Mouse (Mus musculus) kidney, postnatal 0 days (tissue): ENCODE data around the gene Avl9. TPM values are rescaled to one million over a fixed set of nuclear protein-coding genes. Genes with fewer than 3 reads are reported as not detected.

ENCODE experiments used
- ATAC-seq: fragments of 200-750 bp; cut with Nextera tagmentation; replicated peaks from 2 replicates; pipeline ENCODE4 v1.8.0; 2017; ENCODE audit warnings: low read depth, moderate number of reproducible peaks, moderate TSS enrichment, moderate library complexity; ENCODE audit not compliant: low FRiP score
- DNase-seq: peaks from one replicate; pipeline ENCODE4 v3.0.0-alpha.2; 2016; ENCODE audit warnings: low spot score
- H3K27ac ChIP-seq: fragments of 300-500 bp; sonication (generic); 2 replicates; pipeline ENCODE4 v1.5.1; 2014; ENCODE audit warnings: mild to moderate bottlenecking
- H3K27me3 ChIP-seq: fragments of 300-500 bp; sonication (generic); 2 replicates; pipeline ENCODE4 v1.6.1; 2014; ENCODE audit warnings: low read length, mixed read lengths; ENCODE audit not compliant: insufficient read depth
- H3K36me3 ChIP-seq: fragments of 300-500 bp; sonication (generic); 2 replicates; pipeline ENCODE4 v1.6.1; 2014; ENCODE audit warnings: low read length, mixed read lengths; ENCODE audit not compliant: insufficient read depth
- H3K4me1 ChIP-seq: fragments of 300-500 bp; sonication (generic); replicated peaks from 2 replicates; pipeline ENCODE4 v1.6.1; 2014; ENCODE audit warnings: antibody characterized with exemption, low read length, mixed read lengths; ENCODE audit not compliant: insufficient read depth
- H3K4me2 ChIP-seq: fragments of 300-500 bp; sonication (generic); 2 replicates; pipeline ENCODE4 v1.6.1; 2014; ENCODE audit warnings: mild to moderate bottlenecking, low read length, moderate library complexity, mixed read lengths
- H3K4me3 ChIP-seq: fragments of 300-500 bp; sonication (generic); replicated peaks from 2 replicates; pipeline ENCODE4 v1.5.1; 2014; ENCODE audit warnings: low read depth, low read length
- H3K9ac ChIP-seq: fragments of 300-500 bp; sonication (generic); 2 replicates; pipeline ENCODE4 v1.6.1; 2014; ENCODE audit warnings: low read depth, low read length
- H3K9me3 ChIP-seq: fragments of 300-500 bp; sonication (generic); replicated peaks from 2 replicates; pipeline ENCODE4 v1.6.1; 2016; ENCODE audit warnings: low read length, inconsistent platforms, mixed read lengths
- CTCF ChIP-seq: IDR thresholded peaks from 2 replicates; pipeline ENCODE4 v1.5.1; 2016; ENCODE audit warnings: antibody characterized with exemption, low read depth, mild to moderate bottlenecking, moderate library complexity
- WGBS: fragments of 180-500 bp; shearing (Covaris S2); extraction: QIAGEN DNeasy Blood & Tissue Kit; methylation state at CpG from one replicate; pipeline ENCODE4 v1.1.7; 2014; 5-methylcytosine and 5-hydroxymethylcytosine counted together
- polyA plus RNA-seq: library from polyadenylated mRNA; unstranded; fragments of >200 nt; fragmentation: Nextera tagmentation; extraction: Ambion mirVana; gene quantifications from 2 replicates; pipeline ENCODE4 v1.2.1, GENCODE M21; 2015

Gene Avl9
- polyA plus RNA-seq, 1 experiment from 2014 or later = 10.0 TPM

DNA sequence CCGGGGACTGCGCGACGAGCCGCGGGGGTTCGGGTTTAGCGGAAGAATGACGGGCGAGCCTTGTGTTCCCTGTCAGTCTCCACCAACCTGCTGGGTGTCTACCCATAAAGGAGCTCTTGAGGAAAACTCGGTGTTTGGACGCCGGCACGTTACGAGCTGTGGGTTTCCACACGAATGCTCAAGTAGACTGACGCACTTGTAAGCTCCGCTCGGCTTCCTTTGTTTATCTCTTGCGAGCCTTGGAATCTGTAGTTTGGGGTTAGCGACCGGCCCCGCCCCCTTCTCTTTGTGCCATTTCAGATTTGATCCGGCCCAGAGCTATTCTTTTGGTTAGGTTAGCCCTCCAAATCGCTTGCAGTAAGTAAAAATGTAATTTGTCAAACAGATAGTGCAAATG lies 569 bp downstream of the Avl9 start:
- Histone ChIP-seq H3K9ac (peak overlapping the region; percentile 65), H3K4me2 (peak overlapping the region; percentile 67), H3K27me3 (no peaks in the 10 kb centered on the region), H3K4me1 (peaks cover 9% of the 10 kb centered on the region), H3K27ac (peak overlapping the region; percentile 90), H3K4me3 (peak overlapping the region; percentile 58), H3K36me3 (no peaks in the 10 kb centered on the region), H3K9me3 (no peaks in the 10 kb centered on the region)
- TF ChIP-seq CTCF = no peak
- under 1% methylated on average over 25 of the region's 25 CpGs for WGBS
- ATAC-seq = peak; percentile 22
- peak; percentile 73 for DNase-seq

DNA sequence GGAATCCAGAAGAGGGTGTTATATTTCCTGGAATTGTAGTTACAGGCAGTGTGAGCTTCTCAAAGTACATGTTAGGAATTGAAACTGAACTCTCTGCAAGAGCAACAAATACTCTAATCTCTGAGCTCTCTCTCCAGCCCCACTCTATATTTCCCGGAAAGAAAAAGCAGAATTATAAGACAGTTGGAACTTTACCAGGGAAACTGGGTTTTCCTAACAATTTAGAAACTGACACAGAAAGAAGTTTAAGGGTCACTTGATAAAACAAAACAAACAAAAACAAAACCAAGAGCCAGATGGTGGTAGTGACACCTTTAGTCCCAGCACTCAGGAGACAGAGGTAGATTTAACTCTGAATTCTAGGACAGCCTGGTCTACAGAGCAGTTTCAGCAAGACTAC lies 4.4 kb downstream of the Avl9 start:
- H3K9me3 ChIP-seq = no peaks in the 10 kb centered on the region
- H3K27me3 ChIP-seq = no peaks in the 10 kb centered on the region
- no peak overlapping the region for H3K4me2 ChIP-seq
- H3K4me3 ChIP-seq = no peak overlapping the region
- WGBS = 75% methylated on average over 1 of the region's 1 CpGs
- no peaks in the 10 kb centered on the region for H3K36me3 ChIP-seq
- peaks cover 9% of the 10 kb centered on the region for H3K4me1 ChIP-seq
- H3K27ac ChIP-seq = no peak overlapping the region
- H3K9ac ChIP-seq = no peak overlapping the region
- ATAC-seq (no peak), DNase-seq (no peak)
- no peak for TF ChIP-seq CTCF

DNA sequence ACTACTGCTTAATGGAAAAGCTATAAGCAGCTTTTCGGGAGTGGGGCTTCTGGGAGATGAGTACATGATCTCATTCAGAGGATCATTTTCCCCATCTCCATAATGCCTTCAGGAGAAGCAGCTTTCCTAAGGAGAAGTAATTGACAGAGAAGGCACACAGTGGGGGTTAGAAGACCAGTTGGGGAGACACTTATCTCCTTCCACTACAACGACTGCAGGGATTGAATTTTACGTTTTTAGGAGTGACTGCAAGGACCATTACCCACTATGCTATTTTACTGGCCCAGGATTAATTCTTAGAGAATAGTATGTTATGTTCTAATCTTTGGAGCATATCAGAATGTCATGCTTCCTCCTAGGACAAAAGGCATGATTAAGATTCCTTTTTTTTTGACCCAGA lies 6.2 kb downstream of the Avl9 start:
- Histone ChIP-seq H3K9me3 (no peaks in the 10 kb centered on the region), H3K27me3 (no peaks in the 10 kb centered on the region), H3K9ac (no peak overlapping the region), H3K4me3 (no peak overlapping the region), H3K36me3 (peaks cover 10% of the 10 kb centered on the region; the same call in 1 of the 2 replicates), H3K4me1 (peaks cover 9% of the 10 kb centered on the region), H3K27ac (no peak overlapping the region), H3K4me2 (no peak overlapping the region)
- DNase-seq = peak; percentile 33
- ATAC-seq = no peak
- no peak for TF ChIP-seq CTCF
- WGBS = 34% methylated on average over 3 of the region's 3 CpGs

- DNase-seq (no peak), ATAC-seq (no peak)
- Histone ChIP-seq H3K27ac (no peak overlapping the region), H3K9ac (no peak overlapping the region), H3K4me2 (no peak overlapping the region), H3K27me3 (no peaks in the 10 kb centered on the region), H3K9me3 (no peaks in the 10 kb centered on the region), H3K4me1 (no peaks in the 10 kb centered on the region), H3K4me3 (no peak overlapping the region), H3K36me3 (peaks cover 27% of the 10 kb centered on the region)
- TF ChIP-seq CTCF = no peak
- WGBS = 86% methylated on average over 2 of the region's 2 CpGs
Measured at GRCm38 (mm10) chr6:56732545-56732944, 17.8 kb downstream of the Avl9 start.

DNA sequence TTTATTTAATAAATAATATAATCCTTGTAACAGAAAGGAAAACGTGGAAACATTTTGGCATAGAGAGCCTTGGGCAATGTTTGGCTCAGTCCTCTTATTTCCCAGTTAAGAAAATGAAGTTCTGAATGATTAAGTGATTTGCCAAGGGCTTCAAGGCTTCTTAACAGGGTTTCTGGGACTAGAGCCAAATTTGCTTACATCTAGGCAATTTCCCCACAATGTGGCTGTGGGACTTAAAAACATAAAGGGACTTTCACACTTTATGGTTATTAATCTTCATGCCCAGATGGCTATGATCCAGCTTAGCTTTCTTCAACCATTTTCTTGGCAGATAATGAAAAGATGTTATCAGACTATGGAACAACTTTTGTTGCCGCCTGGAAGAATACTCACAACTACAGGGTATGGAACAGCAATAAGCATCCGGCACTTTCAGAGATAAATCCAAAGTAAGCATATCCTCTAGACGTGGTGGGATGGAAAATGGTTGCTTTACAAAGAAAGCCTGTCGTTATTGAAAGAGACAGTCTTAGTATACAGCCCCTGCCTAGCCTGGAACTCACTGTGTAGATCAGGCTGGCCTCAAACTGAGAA lies 31.3 kb downstream of the Avl9 start:
- ATAC-seq (no peak), DNase-seq (peak; percentile 74)
- no peaks in the 10 kb centered on the region for H3K4me1 ChIP-seq
- H3K27me3 ChIP-seq = no peaks in the 10 kb centered on the region
- 0 out of 2 replicates have a peak, but pooled peaks cover 10% of the 10 kb centered on the region for H3K36me3 ChIP-seq
- no peak overlapping the region for H3K4me2 ChIP-seq
- no peaks in the 10 kb centered on the region for H3K9me3 ChIP-seq
- H3K9ac ChIP-seq = no peak overlapping the region
- no peak overlapping the region for H3K27ac ChIP-seq
- no peak for TF ChIP-seq CTCF
- 61% methylated on average over 5 of the region's 5 CpGs for WGBS
- no peak overlapping the region for H3K4me3 ChIP-seq

- no peak for TF ChIP-seq CTCF
- Histone ChIP-seq H3K4me1 (no peaks in the 10 kb centered on the region), H3K4me2 (no peak overlapping the region), H3K27ac (no peak overlapping the region), H3K4me3 (no peak overlapping the region), H3K9me3 (no peaks in the 10 kb centered on the region), H3K9ac (no peak overlapping the region), H3K27me3 (no peaks in the 10 kb centered on the region), H3K36me3 (peaks cover 25% of the 10 kb centered on the region)
- DNase-seq = no peak
- no peak for ATAC-seq
- WGBS = 85% methylated on average over 3 of the region's 3 CpGs
Measured at GRCm38 (mm10) chr6:56753719-56754118, 39.0 kb downstream of the Avl9 start.

DNA sequence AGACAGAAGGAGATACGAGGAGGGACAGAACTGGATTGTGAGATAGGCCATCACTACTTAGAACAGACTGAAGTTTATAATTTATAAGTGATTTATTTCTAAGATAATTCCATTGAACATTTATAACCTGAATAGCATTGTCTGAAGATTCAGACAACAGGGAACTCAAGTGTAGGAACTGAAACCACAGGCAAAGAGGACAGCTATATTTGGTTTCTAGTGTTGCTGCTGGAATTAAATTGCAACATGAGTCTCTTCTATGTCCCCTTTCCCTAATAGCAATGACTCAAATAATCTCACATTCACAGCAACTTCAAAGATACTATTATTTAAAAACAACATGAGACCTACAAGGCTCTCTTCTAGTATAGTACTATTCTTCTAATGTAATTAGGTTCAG lies 41.4 kb downstream of the Avl9 start:
- H3K4me2 ChIP-seq = no peak overlapping the region
- WGBS = 97% methylated on average over 1 of the region's 1 CpGs
- no peak overlapping the region for H3K27ac ChIP-seq
- peaks cover 25% of the 10 kb centered on the region for H3K36me3 ChIP-seq
- no peak overlapping the region for H3K4me3 ChIP-seq
- H3K9ac ChIP-seq = no peak overlapping the region
- no peaks in the 10 kb centered on the region for H3K4me1 ChIP-seq
- no peaks in the 10 kb centered on the region for H3K27me3 ChIP-seq
- no peak for ATAC-seq
- TF ChIP-seq CTCF = no peak
- no peak for DNase-seq
- no peaks in the 10 kb centered on the region for H3K9me3 ChIP-seq
